Mouse (Mus musculus) myocyte (in vitro differentiated cells): Measurements from ENCODE around the gene Spsb2. TPM values are rescaled to one million over a fixed set of nuclear protein-coding genes. Genes with fewer than 3 reads are reported as not detected.
"Not testable (repeated sequence)": the region's sequence is repeated elsewhere in the genome, so short reads cannot be mapped to it uniquely, and the experiment has no call there.

ENCODE experiments used
- H3K27me3 ChIP-seq: one replicate; pipeline ENCODE4 v1.6.1; 2011; ENCODE audit not compliant: control insufficient read depth, insufficient read depth, insufficient read length
- H3K36me3 ChIP-seq: one replicate; pipeline ENCODE4 v1.6.1; 2011; ENCODE audit not compliant: control insufficient read depth, insufficient read depth
- H3K4me2 ChIP-seq: one replicate; pipeline ENCODE4 v1.6.1; 2011; ENCODE audit warnings: low read depth, control low read depth
- H3K4me3 ChIP-seq: one replicate; pipeline ENCODE4 v1.5.1; 2011; ENCODE audit warnings: mild to moderate bottlenecking, control low read depth, moderate library complexity
- H3K79me2 ChIP-seq: one replicate; pipeline ENCODE4 v1.6.1; 2011; ENCODE audit not compliant: control insufficient read depth, insufficient read depth
- H3ac ChIP-seq: one replicate; pipeline ENCODE4 v1.6.1; 2011; ENCODE audit not compliant: control insufficient read depth, insufficient read length
- CEBPB ChIP-seq: IDR thresholded peaks from 2 replicates; pipeline ENCODE4 v1.6.1; 2011; ENCODE audit warnings: mild to moderate bottlenecking, moderate library complexity; ENCODE audit not compliant: poor library complexity, insufficient read depth, severe bottlenecking
- E2F4 ChIP-seq: IDR thresholded peaks from one replicate; pipeline ENCODE4 v1.6.1; 2011; ENCODE audit warnings: mild to moderate bottlenecking, control low read depth, moderate library complexity; ENCODE audit not compliant: insufficient read depth
- MAX ChIP-seq: IDR thresholded peaks from one replicate; pipeline ENCODE4 v1.6.1; 2011; ENCODE audit warnings: low read depth, mild to moderate bottlenecking, control low read depth
- MYOD1 ChIP-seq, 3 experiments: IDR thresholded peaks; one replicate each; pipeline ENCODE4 v1.6.1; 2011; ENCODE audit warnings: control low read depth in 2 of 3, low read depth in 2 of 3, mild to moderate bottlenecking in 2 of 3, moderate library complexity in 1 of 3; ENCODE audit not compliant: insufficient read length in 2 of 3, control insufficient read depth in 1 of 3
- MYOG ChIP-seq, 3 experiments: IDR thresholded peaks; one replicate each; pipeline ENCODE4 v1.6.1; 2011; ENCODE audit warnings: control low read depth in 2 of 3, low read depth in 2 of 3, mild to moderate bottlenecking in 2 of 3; ENCODE audit not compliant: insufficient read length in 2 of 3, control insufficient read depth in 1 of 3, insufficient read depth in 1 of 3
- POLR2A ChIP-seq: IDR thresholded peaks from one replicate; pipeline ENCODE4 v1.6.1; 2011; ENCODE audit warnings: low read depth, mild to moderate bottlenecking, control low read depth, moderate library complexity; ENCODE audit not compliant: insufficient read length
- POLR2AphosphoS2 ChIP-seq: IDR thresholded peaks from one replicate; pipeline ENCODE4 v1.6.1; 2011; ENCODE audit warnings: low read depth, control low read depth; ENCODE audit not compliant: insufficient read length
- REST ChIP-seq: IDR thresholded peaks from one replicate; pipeline ENCODE4 v1.6.1; 2011; ENCODE audit warnings: mild to moderate bottlenecking, control low read depth, moderate library complexity; ENCODE audit not compliant: insufficient read depth, insufficient read length
- SRF ChIP-seq: IDR thresholded peaks from one replicate; pipeline ENCODE4 v1.6.1; 2011; ENCODE audit warnings: low read depth; ENCODE audit not compliant: control insufficient read depth, insufficient read length
- TCF12 ChIP-seq: IDR thresholded peaks from one replicate; pipeline ENCODE4 v1.6.1; 2011; ENCODE audit warnings: mild to moderate bottlenecking, control low read depth; ENCODE audit not compliant: poor library complexity, insufficient read depth, severe bottlenecking
- TCF3 ChIP-seq: IDR thresholded peaks from one replicate; pipeline ENCODE4 v1.6.1; 2011; ENCODE audit warnings: low read depth, control low read depth; ENCODE audit not compliant: insufficient read length
- USF1 ChIP-seq: IDR thresholded peaks from one replicate; pipeline ENCODE4 v1.6.1; 2011; ENCODE audit warnings: low read depth, mild to moderate bottlenecking, control low read depth, moderate library complexity
- polyA plus RNA-seq: library from polyadenylated mRNA; unstranded; fragments of >200 nt; fragmentation: generic; extraction: Trizol; gene quantifications from one replicate; pipeline ENCODE4 v1.2.1, GENCODE M21; 2012; ENCODE audit warnings: missing spikeins

The Spsb2 gene
- polyA plus RNA-seq, 1 experiment: 41.2 TPM

DNA sequence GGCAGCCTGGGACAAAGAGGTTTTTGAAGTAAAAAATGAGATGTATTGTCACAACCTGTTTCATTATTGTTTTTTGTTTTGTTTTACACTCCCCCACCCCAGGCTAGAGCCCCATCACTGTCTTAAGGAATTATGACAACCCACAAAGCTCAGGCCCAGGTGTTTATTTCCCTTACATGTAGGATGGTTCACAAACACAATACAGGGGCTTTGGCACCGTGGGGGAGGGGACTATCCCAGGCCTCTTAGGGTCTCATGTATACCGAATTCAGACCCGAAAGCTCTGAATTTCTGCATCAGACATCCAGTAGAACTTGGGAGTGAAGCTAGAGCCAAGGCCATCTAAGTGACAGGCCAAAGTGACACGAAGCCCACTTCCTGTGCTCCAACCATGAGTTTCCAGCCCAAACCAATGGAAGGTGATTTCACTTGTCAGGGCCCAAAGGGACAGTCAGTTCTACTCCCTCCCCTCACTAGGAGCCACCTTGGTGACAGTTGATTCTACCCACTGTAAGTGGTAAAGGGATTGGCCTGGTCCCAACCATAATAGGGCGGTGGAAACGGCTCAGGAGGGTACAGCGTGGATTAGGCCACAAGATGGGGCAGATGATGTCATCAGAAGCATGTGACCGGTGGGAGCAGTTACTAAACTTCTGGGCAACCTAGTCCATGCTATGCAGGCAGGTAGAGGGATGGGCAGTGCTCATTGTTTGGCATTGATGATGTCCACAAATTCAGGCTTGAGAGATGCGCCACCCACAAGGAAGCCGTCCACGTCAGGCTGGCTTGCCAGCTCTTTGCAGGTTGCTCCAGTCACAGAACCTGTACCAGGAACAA lies 2.3 kb downstream of the Spsb2 start:
- not testable (repeated sequence) for H3K27me3 ChIP-seq, H3K36me3 ChIP-seq, H3ac ChIP-seq
- Histone ChIP-seq H3K79me2 (peaks cover 29% of the 10 kb centered on the region), H3K4me3 (peak overlapping the region; percentile 81), H3K4me2 (peak overlapping the region; percentile 92)
- peak; percentile 8 for TF ChIP-seq USF1
- peak; percentile 39 for TF ChIP-seq POLR2AphosphoS2
- peak; percentile 26 for TF ChIP-seq POLR2A

DNA sequence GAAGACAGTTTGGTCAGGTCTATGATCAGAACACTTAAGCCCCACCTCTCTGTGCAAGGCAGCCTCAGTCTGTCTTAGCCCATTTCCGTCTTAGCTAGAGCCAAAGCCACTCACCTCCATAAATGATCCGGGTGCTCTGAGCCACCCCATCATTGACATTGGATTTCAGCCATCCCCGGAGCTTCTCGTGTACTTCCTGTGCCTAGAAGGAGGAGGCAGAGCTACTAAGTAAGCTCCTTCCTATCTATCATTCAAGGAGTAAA lies 2.9 kb downstream of the Spsb2 start:
- H3K4me3 ChIP-seq: peak overlapping the region; percentile 97

DNA sequence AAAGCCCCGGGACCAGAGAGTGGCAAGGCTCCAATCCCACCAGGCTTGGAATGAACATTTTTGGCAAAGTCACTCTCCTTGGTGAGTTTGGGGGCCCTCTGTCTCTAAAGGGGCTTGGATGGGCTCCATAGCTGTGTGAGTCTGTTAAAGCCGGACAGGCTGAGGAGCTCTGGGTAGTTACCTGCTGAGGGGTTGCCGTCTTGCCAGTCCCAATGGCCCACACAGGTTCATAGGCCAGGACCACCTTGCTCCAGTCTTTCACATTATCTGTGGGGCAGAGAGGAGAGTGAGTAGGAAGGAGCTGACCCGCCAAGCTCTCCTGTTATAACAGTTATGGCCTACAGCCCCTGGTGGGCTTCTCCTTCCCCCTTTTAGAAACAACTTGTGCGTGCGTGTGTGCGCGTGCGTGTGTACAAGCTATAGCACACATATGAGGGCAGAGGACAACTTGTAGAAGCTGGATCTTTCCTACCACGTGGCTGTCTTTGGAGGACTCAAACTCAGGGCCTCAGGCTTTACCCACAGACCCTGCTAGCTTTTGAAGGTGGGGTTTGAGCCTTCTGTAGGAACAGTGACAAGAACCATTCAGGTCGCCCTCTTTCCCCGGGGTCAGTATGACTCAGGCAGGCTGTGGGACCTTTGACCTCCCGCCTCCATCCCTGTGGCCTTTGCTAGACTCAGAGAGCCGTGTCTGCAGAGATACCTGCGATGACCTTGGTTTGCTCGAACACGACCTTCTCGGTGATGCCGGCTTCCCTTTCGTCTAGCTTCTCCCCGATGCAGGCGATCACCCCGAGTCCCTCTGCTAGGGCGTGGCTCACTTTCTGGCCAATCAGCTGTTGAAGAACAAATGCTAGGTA lies 3.5 kb downstream of the Spsb2 start:
- TF ChIP-seq TCF3 (no peak), POLR2AphosphoS2 (peak; percentile 10)

More for the DNA sequence above, 2.9 kb downstream of the Spsb2 start:
- peak overlapping the region; percentile 83 for H3K4me2 ChIP-seq
- H3ac ChIP-seq: no peak overlapping the region
- TF ChIP-seq SRF (no peak), POLR2A (no peak), MYOD1 (IDR thresholded peaks at IDR 0.05; ENCODE audit: control insufficient read depth in 1 of 3, insufficient read length in 2 of 3, low read depth in 2 of 3) (no peak), USF1 (no peak), CEBPB (no peak), E2F4 (no peak)
- no peaks in the 10 kb centered on the region for H3K27me3 ChIP-seq
- H3K36me3 ChIP-seq: peaks cover 6% of the 10 kb centered on the region
- peaks cover 29% of the 10 kb centered on the region for H3K79me2 ChIP-seq

DNA sequence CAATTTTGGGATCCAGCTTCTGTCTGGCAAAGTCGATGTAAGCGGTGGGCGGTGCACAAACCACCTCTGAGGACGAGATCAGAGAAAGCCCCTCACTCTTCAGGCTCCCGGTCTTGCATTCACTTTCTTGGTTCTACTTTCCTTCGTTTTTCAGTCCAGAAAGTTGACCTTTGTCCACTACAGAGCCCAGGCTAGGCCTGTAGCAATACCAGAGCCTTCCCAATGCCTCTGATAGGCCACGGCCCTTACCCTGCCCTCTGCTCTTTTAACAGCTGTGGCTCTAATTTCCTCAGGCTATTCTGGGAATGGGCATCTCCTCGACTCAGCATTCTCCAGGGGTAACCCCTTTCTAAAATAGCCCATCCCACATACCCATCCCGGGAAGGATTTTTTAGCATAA lies 4.4 kb downstream of the Spsb2 start:
- TF ChIP-seq MYOD1 (IDR thresholded peaks at IDR 0.05; ENCODE audit: control insufficient read depth in 1 of 3, insufficient read length in 2 of 3, low read depth in 2 of 3) (peak in 2 of 3 experiments; percentile 43 to 62), SRF (no peak), TCF3 (no peak), MAX (no peak), USF1 (no peak), MYOG (IDR thresholded peaks at IDR 0.05; ENCODE audit: control insufficient read depth in 1 of 3, insufficient read depth in 1 of 3, insufficient read length in 2 of 3, low read depth in 2 of 3) (peak in 2 of 3 experiments; percentile 77 to 78), E2F4 (no peak), POLR2AphosphoS2 (peak; percentile 53), TCF12 (no peak), CEBPB (no peak), POLR2A (no peak), REST (no peak)
- Histone ChIP-seq H3K36me3 (peaks cover 9% of the 10 kb centered on the region), H3ac (peak overlapping the region; percentile 30), H3K4me2 (peak overlapping the region; percentile 83), H3K79me2 (peaks cover 29% of the 10 kb centered on the region), H3K27me3 (no peaks in the 10 kb centered on the region), H3K4me3 (peak overlapping the region; percentile 97)

More for the DNA sequence above, 3.5 kb downstream of the Spsb2 start:
- peak overlapping the region; percentile 97 for H3K4me3 ChIP-seq
- no peaks in the 10 kb centered on the region for H3K27me3 ChIP-seq
- peaks cover 29% of the 10 kb centered on the region for H3K79me2 ChIP-seq
- H3ac ChIP-seq: peak overlapping the region; percentile 30
- H3K4me2 ChIP-seq: peak overlapping the region; percentile 83
- H3K36me3 ChIP-seq: peaks cover 7% of the 10 kb centered on the region

DNA sequence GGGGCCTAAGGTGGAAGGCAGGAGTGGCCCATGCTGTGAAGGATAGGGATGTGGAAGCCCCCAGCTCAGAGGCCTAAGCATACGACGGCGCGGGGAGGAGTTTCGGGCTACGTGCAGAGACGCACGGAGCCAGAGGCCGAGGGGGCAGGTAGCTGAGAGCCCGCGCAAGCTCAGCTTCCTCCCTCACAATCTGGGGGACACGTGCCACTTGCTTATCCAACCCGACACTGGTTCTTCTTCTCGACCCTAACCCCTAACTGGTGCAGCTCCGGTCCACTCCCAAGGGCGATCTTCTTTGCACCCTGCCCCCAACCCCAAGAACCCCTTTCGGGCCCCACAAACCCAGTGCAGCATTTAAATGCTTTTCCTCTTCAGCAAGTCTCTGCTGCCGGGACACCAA lies 5.0 kb downstream of the Spsb2 start:
- Histone ChIP-seq H3K4me3 (peak overlapping the region; percentile 97), H3K27me3 (no peaks in the 10 kb centered on the region), H3ac (peak overlapping the region; percentile 30), H3K79me2 (peaks cover 29% of the 10 kb centered on the region), H3K36me3 (peaks cover 13% of the 10 kb centered on the region), H3K4me2 (peak overlapping the region; percentile 83)
- TF ChIP-seq POLR2AphosphoS2 (peak; percentile 40), MYOD1 (IDR thresholded peaks at IDR 0.05; ENCODE audit: control insufficient read depth in 1 of 3, insufficient read length in 2 of 3, low read depth in 2 of 3) (no peak)
